Mouse (Mus musculus): ENCODE measurements around the gene Zfp652. TPM values are rescaled to one million over a fixed set of nuclear protein-coding genes. Genes with fewer than 3 reads are reported as not detected.
A peak's percentile ranks its signal among the peaks of the same experiment; 100 is the strongest.

Zfp652 gene
- total RNA-seq, 4 experiments from 2014 or later = 44.7 to 57.9 (median 51.7) TPM

- DNase-seq = no peak
These were observed 119.9 kb downstream of the Zfp652 start for GRCm38 (mm10) chr11:95832129-95833005.

- DNase-seq = no peak
These were observed 120.6 kb downstream of the Zfp652 start for GRCm38 (mm10) chr11:95833006-95833570.

GRCm38 (mm10) chr11:95833631-95834142 lies 121.2 kb downstream of the Zfp652 start:
- no peak for DNase-seq

- DNase-seq = no peak
These were observed 121.7 kb downstream of the Zfp652 start for GRCm38 (mm10) chr11:95834143-95834667.

- DNase-seq = no peak
These were observed 122.6 kb downstream of the Zfp652 start for GRCm38 (mm10) chr11:95834742-95835710.

GRCm38 (mm10) chr11:95835832-95836231 lies 123.4 kb downstream of the Zfp652 start:
- no peak for DNase-seq

- DNase-seq = no peak
These were observed 124.0 kb downstream of the Zfp652 start for GRCm38 (mm10) chr11:95836433-95836832.

GRCm38 (mm10) chr11:95837059-95837458 lies 124.6 kb downstream of the Zfp652 start, which contains the start of gene Gngt2:
TSS of gene Gngt2 (plus strand) at chr11:95837216.
- peak; percentile 82 for DNase-seq

- DNase-seq = no peak
These were observed 126.1 kb downstream of the Zfp652 start for GRCm38 (mm10) chr11:95838598-95838997.

GRCm38 (mm10) chr11:95838999-95839868 lies 126.8 kb downstream of the Zfp652 start:
- no peak for DNase-seq

- no peak for DNase-seq
These were observed 128.4 kb downstream of the Zfp652 start for GRCm38 (mm10) chr11:95840694-95841497.

- no peak for DNase-seq
These were observed 129.0 kb downstream of the Zfp652 start for GRCm38 (mm10) chr11:95841498-95841830.

- DNase-seq = no peak
These were observed 129.7 kb downstream of the Zfp652 start, which contains the start of gene Abi3 for GRCm38 (mm10) chr11:95842074-95842681. TSS of gene Abi3 (minus strand) at chr11:95842476.

GRCm38 (mm10) chr11:95842953-95843352 lies 130.5 kb downstream of the Zfp652 start:
- DNase-seq = no peak

GRCm38 (mm10) chr11:95843421-95843950 lies 131.0 kb downstream of the Zfp652 start:
- no peak for DNase-seq

GRCm38 (mm10) chr11:95844935-95845334 lies 132.5 kb downstream of the Zfp652 start:
- no peak for DNase-seq

- DNase-seq = no peak
These were observed 138.4 kb downstream of the Zfp652 start for GRCm38 (mm10) chr11:95850898-95851297.

- DNase-seq = peak; percentile 57
These were observed 141.2 kb downstream of the Zfp652 start for GRCm38 (mm10) chr11:95853684-95854083.

- DNase-seq = no peak
These were observed 144.8 kb downstream of the Zfp652 start for GRCm38 (mm10) chr11:95857306-95857705.

All from adrenal gland, adult 8-10 months (tissue).